ENCODE assay signal across 16 mouse cellular contexts in the genomic region with DNA sequence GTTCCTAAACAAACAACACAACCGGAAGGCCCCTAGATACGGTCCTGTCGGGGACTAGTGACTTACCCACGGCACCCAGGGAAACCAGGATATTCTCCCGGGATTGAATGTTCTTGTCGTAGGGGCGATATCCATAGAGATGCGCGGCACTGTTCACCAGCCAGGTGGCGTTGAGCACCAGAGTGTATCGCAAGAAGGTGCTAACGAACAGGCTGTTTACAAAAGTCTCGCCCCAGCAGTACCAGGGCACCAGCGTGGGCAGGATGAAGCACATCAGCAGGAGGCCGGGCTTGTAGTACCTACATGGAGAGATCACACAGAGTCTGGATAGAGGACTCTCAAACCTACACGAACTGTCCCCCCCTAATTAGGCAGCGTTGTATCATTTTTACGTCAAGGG. TPM values are rescaled to one million over a fixed set of nuclear protein-coding genes. Genes with fewer than 3 reads are reported as not detected.
DNase-seq lines count a peak whose midpoint lies in the region; ATAC-seq and TF ChIP-seq lines count a peak whose summit lies in the region.
"Had no signal": no experiment of that assay in that cellular context is flagged by ENCODE, and none has a peak within 500 bp of the region (broad histone marks: within the 10 kb centered on the region; RNA-seq: fewer than 3 reads in every experiment).

No protein-coding gene starts in this region.

- no peak for TF ChIP-seq CTCF in lung, postnatal 0 days (IDR thresholded peaks at IDR 0.05)

- no peak overlapping the region for H3K4me3 ChIP-seq in lung, postnatal 0 days (ENCODE audit: low read depth, low read length)
- H3K4me3 ChIP-seq: embryonic facial prominence, embryonic 10.5 days; forebrain, embryonic 13.5 days; heart, embryonic 12.5 days; hindbrain, embryonic 10.5 days; hindbrain, embryonic 15.5 days had no signal

- H3K27me3 ChIP-seq in lung, postnatal 0 days (replicated peaks; ENCODE audit: insufficient read depth, low read length) = no peaks in the 10 kb centered on the region
- H3K27me3 ChIP-seq: forebrain, embryonic 13.5 days; heart, embryonic 12.5 days; hindbrain, embryonic 15.5 days had no signal

- no peak overlapping the region for H3K9ac ChIP-seq in lung, postnatal 0 days (replicated peaks; ENCODE audit: low read depth)
- H3K9ac ChIP-seq: forebrain, embryonic 13.5 days; heart, embryonic 12.5 days; hindbrain, embryonic 15.5 days had no signal

- no peak overlapping the region for H3K4me2 ChIP-seq in lung, postnatal 0 days (replicated peaks; ENCODE audit: low read depth, low read length)
- H3K4me2 ChIP-seq: forebrain, embryonic 13.5 days; heart, embryonic 12.5 days; hindbrain, embryonic 15.5 days had no signal

- peak; percentile 66 for DNase-seq in brain, adult 2 months (ENCODE audit: low read depth, low spot score)
- peak; percentile 76 for DNase-seq in cerebellum, adult 18-20 months
- DNase-seq in cerebellum, adult 9-11 months = peak; percentile 82
- DNase-seq in cerebellum, postnatal 36 days = peak; percentile 62 to 72
- DNase-seq in ovary, postnatal 14 days (ENCODE audit: low spot score) = no peak
- no peak for DNase-seq in thymus, postnatal 25 days
- DNase-seq in lung, postnatal 0 days (ENCODE audit: low spot score) = no peak
- DNase-seq: adrenal gland, postnatal 10 days; gastrocnemius, postnatal 10 days; kidney, adult 8-10 months had no signal

- TF ChIP-seq EP300 in lung, postnatal 0 days (IDR thresholded peaks at IDR 0.05) = no peak

- no peak for ATAC-seq in lung, postnatal 0 days
- ATAC-seq: forebrain, embryonic 13.5 days; intestine, embryonic 16.5 days had no signal

- H3K36me3 ChIP-seq in lung, postnatal 0 days (ENCODE audit: insufficient read depth, low read length) = no peaks in the 10 kb centered on the region
- H3K36me3 ChIP-seq: heart, embryonic 12.5 days had no signal

- H3K4me1 ChIP-seq in lung, postnatal 0 days (ENCODE audit: insufficient read depth, low read depth, low read length) = no peaks in the 10 kb centered on the region
- H3K4me1 ChIP-seq: forebrain, embryonic 13.5 days; heart, embryonic 12.5 days had no signal

- H3K9me3 ChIP-seq in lung, postnatal 0 days (ENCODE audit: low read length) = no peaks in the 10 kb centered on the region
- H3K9me3 ChIP-seq: embryonic facial prominence, embryonic 10.5 days; forebrain, embryonic 13.5 days; heart, embryonic 12.5 days; hindbrain, embryonic 10.5 days; hindbrain, embryonic 15.5 days had no signal

- no peak overlapping the region for H3K27ac ChIP-seq in lung, postnatal 0 days (ENCODE audit: low read length)
- H3K27ac ChIP-seq: embryonic facial prominence, embryonic 10.5 days; forebrain, embryonic 13.5 days; hindbrain, embryonic 10.5 days; hindbrain, embryonic 15.5 days had no signal

- 87% methylated on average over 18 of the region's 18 CpGs for WGBS in lung, postnatal 0 days

RNA-seq across cellular contexts. Expression of gene Scd1, which starts 7.6 kb away (rescaled TPM):
- polyA plus RNA-seq in lung, postnatal 0 days (2015; fragmentation: Nextera tagmentation; extraction: Ambion mirVana) = 41.6 and 93.7 TPM in 2 replicates

Comparison
In these comparisons a context has a peak if more than half of its experiments do, and no peak if none do; other contexts are left out.
1. DNase-seq: peak in brain, adult 2 months (single experiment), cerebellum, adult 18-20 months (2 of 2), cerebellum, adult 9-11 months (single experiment) and cerebellum, postnatal 36 days (2 of 2); none in ovary, postnatal 14 days (single experiment), thymus, postnatal 25 days (single experiment) and lung, postnatal 0 days (single experiment).